Mouse (Mus musculus): ENCODE data around the gene Lmf1. TPM values are rescaled to one million over a fixed set of nuclear protein-coding genes. Genes with fewer than 3 reads are reported as not detected.

The Lmf1 gene
- polyA plus RNA-seq, 1 experiment: 22.4 TPM

- H3K4me3 ChIP-seq (replicated peaks; ENCODE audit: extremely low read depth, low read depth, low read length): no peak overlapping the region
- TF ChIP-seq POLR2A (IDR thresholded peaks at IDR 0.05; ENCODE audit: borderline replicate concordance, extremely low read depth, low read depth, low read length) (no peak), CTCF (IDR thresholded peaks at IDR 0.05; ENCODE audit: insufficient read depth, low read length) (no peak)
- no peak for DNase-seq
- WGBS: 90% methylated on average over 2 of the region's 2 CpGs
- no peaks in the 10 kb centered on the region for H3K4me1 ChIP-seq (ENCODE audit: control insufficient read depth, insufficient read depth, low read length)
Measured at GRCm38 (mm10) chr17:25709994-25710393, 131.1 kb downstream of the Lmf1 start.

GRCm38 (mm10) chr17:25711136-25711535, 132.3 kb downstream of the Lmf1 start:
- DNase-seq: no peak
- Histone ChIP-seq H3K4me1 (ENCODE audit: control insufficient read depth, insufficient read depth, low read length) (no peaks in the 10 kb centered on the region), H3K4me3 (replicated peaks; ENCODE audit: extremely low read depth, low read depth, low read length) (no peak overlapping the region)
- 57% methylated on average over 4 of the region's 4 CpGs for WGBS
- TF ChIP-seq CTCF (IDR thresholded peaks at IDR 0.05; ENCODE audit: insufficient read depth, low read length) (no peak), POLR2A (IDR thresholded peaks at IDR 0.05; ENCODE audit: borderline replicate concordance, extremely low read depth, low read depth, low read length) (no peak)

Other genes with a start within 250 kb of the Lmf1 start
- gene Tpsab1, start 233.5 kb upstream of the Lmf1 start, polyA plus RNA-seq (2012; rRNA removed): 0.27 and 0.32 TPM in 2 replicates
- 6.4 and 6.5 TPM in 2 replicates for gene Tpsb2, start 212.8 kb upstream of the Lmf1 start, polyA plus RNA-seq (2012; rRNA removed)
- 0.17 and 0.65 TPM in 2 replicates for gene Tpsg1, start 209.8 kb upstream of the Lmf1 start, polyA plus RNA-seq (2012; rRNA removed)
- gene Cacna1h, start 145.3 kb upstream of the Lmf1 start, polyA plus RNA-seq (2012; rRNA removed): 1.9 and 3.2 TPM in 2 replicates
- 11.4 and 11.9 TPM in 2 replicates for gene Tekt4, start 124.5 kb upstream of the Lmf1 start, polyA plus RNA-seq (2012; rRNA removed)
- 0.06 and 0.08 TPM in 2 replicates for gene Sstr5, start 81.8 kb upstream of the Lmf1 start, polyA plus RNA-seq (2012; rRNA removed)
- gene Sox8, start 8.4 kb upstream of the Lmf1 start, polyA plus RNA-seq (2012; rRNA removed): 0.49 and 0.62 TPM in 2 replicates
- 0.36 TPM in 1 of 2 replicates, not detected in the other for gene Gng13, start 138.1 kb downstream of the Lmf1 start, polyA plus RNA-seq (2012; rRNA removed)
- gene Chtf18, start 148.3 kb downstream of the Lmf1 start, polyA plus RNA-seq (2012; rRNA removed): 3.0 and 4.2 TPM in 2 replicates
- 40.1 and 45.0 TPM in 2 replicates for gene Rpusd1, start 148.6 kb downstream of the Lmf1 start, polyA plus RNA-seq (2012; rRNA removed)
- 0.23 and 0.25 TPM in 2 replicates for gene Mslnl, start 157.0 kb downstream of the Lmf1 start, polyA plus RNA-seq (2012; rRNA removed)
- gene Msln, start 175.3 kb downstream of the Lmf1 start, polyA plus RNA-seq (2012; rRNA removed): 71.2 and 78.4 TPM in 2 replicates
- gene Narfl, start 194.7 kb downstream of the Lmf1 start, polyA plus RNA-seq (2012; rRNA removed): 13.1 and 20.1 TPM in 2 replicates
- 48.9 and 56.2 TPM in 2 replicates for gene Haghl, start 206.6 kb downstream of the Lmf1 start, polyA plus RNA-seq (2012; rRNA removed)
- gene Ccdc78, start 207.5 kb downstream of the Lmf1 start, polyA plus RNA-seq (2012; rRNA removed): 14.0 and 15.6 TPM in 2 replicates
- 114 and 128 TPM in 2 replicates for gene Fam173a, start 213.8 kb downstream of the Lmf1 start, polyA plus RNA-seq (2012; rRNA removed)
- gene AC134908.4, start 216.6 kb downstream of the Lmf1 start, polyA plus RNA-seq (2012; rRNA removed): 0.41 TPM in 1 of 2 replicates, not detected in the other
- gene Metrn, start 218.1 kb downstream of the Lmf1 start, polyA plus RNA-seq (2012; rRNA removed): 40.3 and 44.9 TPM in 2 replicates
- gene Fbxl16, start 230.0 kb downstream of the Lmf1 start, polyA plus RNA-seq (2012; rRNA removed): 4.0 and 5.0 TPM in 2 replicates
- gene Wdr24, start 244.5 kb downstream of the Lmf1 start, polyA plus RNA-seq (2012; rRNA removed): 29.4 and 34.3 TPM in 2 replicates
- gene Jmjd8, start 249.8 kb downstream of the Lmf1 start, polyA plus RNA-seq (2012; rRNA removed): 55.1 and 65.2 TPM in 2 replicates

All from lung, adult 2 months (tissue).